Mouse (Mus musculus) left cerebral cortex, postnatal 25 days (tissue): ENCODE results near the gene Anapc2. TPM values are rescaled to one million over a fixed set of nuclear protein-coding genes. Genes with fewer than 3 reads are reported as not detected.
"Not testable (repeated sequence)": the region's sequence is repeated elsewhere in the genome, so short reads cannot be mapped to it uniquely, and the experiment has no call there.

Experiments used
- DNase-seq, 2 experiments: peaks; one replicate each; pipeline ENCODE4 v3.0.0; 2022; ENCODE audit warnings: low spot score in 2 of 2, mixed read lengths in 1 of 2
- intact Hi-C: fragments of 180-260 bp; cut with DNase I; formaldehyde crosslinking; loops from one replicate; pipeline ENCODE4 v1.15.1; 2025
- total RNA-seq, 2 experiments: library from RNA; stranded (reverse); gene quantifications; 2 replicates each; pipeline ENCODE4 v1.2.3; 2021

Gene Anapc2
- total RNA-seq, 2 experiments from 2014 or later, result 73.0 to 77.2 TPM

GRCm38 (mm10) chr2:25239766-25240165, 32.5 kb upstream of the Anapc2 start:
- intact Hi-C loops, result no loop called here

GRCm38 (mm10) chr2:25240310-25240709, 32.0 kb upstream of the Anapc2 start:
- intact Hi-C loops, result no loop called here

More at GRCm38 (mm10) chr2:25239766-25240165, 32.5 kb upstream of the Anapc2 start:
- DNase-seq, result no peak

GRCm38 (mm10) chr2:25240723-25241437, 31.4 kb upstream of the Anapc2 start:
- DNase-seq, result peak; percentile 72 to 85
- intact Hi-C loops, result no loop called here

More at GRCm38 (mm10) chr2:25240310-25240709, 32.0 kb upstream of the Anapc2 start:
- no peak for DNase-seq

GRCm38 (mm10) chr2:25241438-25241775, 30.9 kb upstream of the Anapc2 start:
- no peak for DNase-seq
- intact Hi-C loops, result no loop called here

GRCm38 (mm10) chr2:25242101-25242506, 30.2 kb upstream of the Anapc2 start, which contains the start of the genes Rnf208 and Cysrt1:
TSS of gene Rnf208 (plus strand) at chr2:25242255.
TSS of gene Cysrt1 (minus strand) at chr2:25242452.
- peak; percentile 54 to 55 for DNase-seq
- intact Hi-C loops, result no loop called here

GRCm38 (mm10) chr2:25243342-25243741, 28.9 kb upstream of the Anapc2 start:
- intact Hi-C loops, result no loop called here
- no peak for DNase-seq

- DNase-seq, result no peak
- intact Hi-C loops, result no loop called here
Observed at GRCm38 (mm10) chr2:25244144-25244543, 28.1 kb upstream of the Anapc2 start.

- DNase-seq, result no peak
- intact Hi-C loops, result no loop called here
Observed at GRCm38 (mm10) chr2:25246183-25247072, 25.9 kb upstream of the Anapc2 start, which contains the start of gene AL732309.1. TSS of gene AL732309.1 (minus strand) at chr2:25246863.

- intact Hi-C loops, result no loop called here
- DNase-seq, result no peak
Observed at GRCm38 (mm10) chr2:25252331-25252730, 19.9 kb upstream of the Anapc2 start.

GRCm38 (mm10) chr2:25255284-25255779, 16.9 kb upstream of the Anapc2 start, which contains the start of gene Tmem203:
TSS of gene Tmem203 (plus strand) at chr2:25255439.
- intact Hi-C loops, result loop anchor here (2.0 to 5.0 kb wide), 2 partner anchors 31 to 63 kb away; partner anchors contain the start of gene Tubb4b
- DNase-seq, result peak; percentile 83 to 90

- DNase-seq, result not testable (repeated sequence)
- intact Hi-C loops, result loop anchor here (5.0 kb wide), 1 partner anchor 64 kb away; no protein-coding TSS in a partner anchor
Observed at GRCm38 (mm10) chr2:25256443-25257109, 15.7 kb upstream of the Anapc2 start.

- intact Hi-C loops, result loop anchor here (5.0 kb wide), 1 partner anchor 65 kb away; no protein-coding TSS in a partner anchor
- DNase-seq, result not testable (repeated sequence)
Observed at GRCm38 (mm10) chr2:25257250-25257649, 15.0 kb upstream of the Anapc2 start.

GRCm38 (mm10) chr2:25258887-25259286, 13.4 kb upstream of the Anapc2 start:
- intact Hi-C loops, result loop anchor here (5.0 kb wide), 1 partner anchor 67 kb away; no protein-coding TSS in a partner anchor
- DNase-seq, result no peak

GRCm38 (mm10) chr2:25261870-25262269, 10.4 kb upstream of the Anapc2 start:
- intact Hi-C loops, result no loop called here
- DNase-seq, result peak; percentile 30 to 61

GRCm38 (mm10) chr2:25262291-25262767, 9.9 kb upstream of the Anapc2 start, which contains the start of gene Tprn:
TSS of gene Tprn (plus strand) at chr2:25262618.
- intact Hi-C loops, result no loop called here

GRCm38 (mm10) chr2:25262795-25263622, 9.3 kb upstream of the Anapc2 start:
- intact Hi-C loops, result loop anchor here (1.0 kb wide), 1 partner anchor 8 kb away; no protein-coding TSS in a partner anchor
- no peak for DNase-seq

More at GRCm38 (mm10) chr2:25262291-25262767, 9.9 kb upstream of the Anapc2 start, which contains the start of gene Tprn:
- DNase-seq, result peak; percentile 93 to 99

- DNase-seq, result no peak
- intact Hi-C loops, result loop anchor here (1.0 kb wide), 1 partner anchor 8 kb away; no protein-coding TSS in a partner anchor
Observed at GRCm38 (mm10) chr2:25263623-25264285, 8.5 kb upstream of the Anapc2 start.
